Mouse (Mus musculus) liver, embryonic 14.5 days (tissue): ENCODE measurements at regions not wholly inside any gene's neighbourhood (a gene's known extent, or its start where the extent isn't known, plus 50 kb on each side); places are given as distances from the start of the nearest gene placed in this dataset.

Experiments
- ATAC-seq: fragments of 200-750 bp; cut with Nextera tagmentation; 2 replicates; pipeline ENCODE4 v1.8.0; 2017; ENCODE audit warnings: moderate number of reproducible peaks, mild to moderate bottlenecking, moderate library complexity; ENCODE audit not compliant: insufficient read depth
- DNase-seq, 3 experiments: peaks; one replicate each; pipeline ENCODE4 v3.0.0-alpha.2; 2012 to 2013; ENCODE audit warnings: low read depth in 3 of 3, low spot score in 3 of 3
- H3K27ac ChIP-seq: fragments of 300-500 bp; sonication (generic); 2 replicates; pipeline ENCODE4 v1.5.1; 2014; ENCODE audit warnings: moderate library complexity, mild to moderate bottlenecking, control low read depth, inconsistent platforms
- H3K27me3 ChIP-seq: fragments of 300-500 bp; sonication (generic); 2 replicates; pipeline ENCODE4 v1.6.1; 2014; ENCODE audit warnings: mild to moderate bottlenecking, low read length, moderate library complexity; ENCODE audit not compliant: control insufficient read depth, insufficient read depth
- H3K36me3 ChIP-seq: fragments of 300-500 bp; sonication (generic); replicated peaks from 2 replicates; pipeline ENCODE4 v1.6.1; 2014; ENCODE audit warnings: low read depth; ENCODE audit not compliant: control insufficient read depth, insufficient read depth
- H3K4me1 ChIP-seq, 2 experiments: fragments of 200-500 bp in 1 of 2; fragments of 300-500 bp in 1 of 2; sonication (generic) in 1 of 2; replicated peaks; 2 replicates each; pipeline ENCODE4 v1.6.1; 2012 to 2014; ENCODE audit warnings: antibody characterized with exemption in 1 of 2, inconsistent platforms in 1 of 2, low read length in 1 of 2; ENCODE audit not compliant: control insufficient read depth in 2 of 2, insufficient read depth in 2 of 2
- H3K4me2 ChIP-seq: fragments of 300-500 bp; sonication (generic); 2 replicates; pipeline ENCODE4 v1.6.1; 2014; ENCODE audit warnings: low read depth, mild to moderate bottlenecking, control low read depth, moderate library complexity
- H3K4me3 ChIP-seq, 2 experiments: fragments of 200-500 bp in 1 of 2; fragments of 300-500 bp in 1 of 2; sonication (generic) in 1 of 2; 2 replicates each; pipeline ENCODE4 v1.5.1; 2012 to 2014; ENCODE audit warnings: low read depth in 2 of 2, low read length in 2 of 2, mild to moderate bottlenecking in 2 of 2, control low read depth in 1 of 2, inconsistent platforms in 1 of 2, moderate library complexity in 1 of 2; ENCODE audit not compliant: insufficient read depth in 1 of 2
- H3K9ac ChIP-seq: fragments of 300-500 bp; sonication (generic); replicated peaks from 2 replicates; pipeline ENCODE4 v1.6.1; 2014; ENCODE audit warnings: mild to moderate bottlenecking, control low read depth, moderate library complexity
- H3K9me3 ChIP-seq: fragments of 300-500 bp; sonication (generic); 2 replicates; pipeline ENCODE4 v1.6.1; 2016; ENCODE audit warnings: low read length, mixed read lengths; ENCODE audit not compliant: control insufficient read depth
- CTCF ChIP-seq: IDR thresholded peaks from 2 replicates; pipeline ENCODE4 v1.5.1; 2016; ENCODE audit warnings: antibody characterized with exemption, low read depth, control low read depth
- EP300 ChIP-seq: IDR thresholded peaks from 2 replicates; pipeline ENCODE4 v1.6.1; 2016; ENCODE audit warnings: antibody characterized with exemption, low read depth
- WGBS: fragments of 180-500 bp; shearing (Covaris S2); extraction: QIAGEN DNeasy Blood & Tissue Kit; methylation state at CpG from one replicate; pipeline ENCODE4 v1.1.7; 2014; ENCODE audit not compliant: insufficient replicate concordance; 5-methylcytosine and 5-hydroxymethylcytosine counted together

DNA sequence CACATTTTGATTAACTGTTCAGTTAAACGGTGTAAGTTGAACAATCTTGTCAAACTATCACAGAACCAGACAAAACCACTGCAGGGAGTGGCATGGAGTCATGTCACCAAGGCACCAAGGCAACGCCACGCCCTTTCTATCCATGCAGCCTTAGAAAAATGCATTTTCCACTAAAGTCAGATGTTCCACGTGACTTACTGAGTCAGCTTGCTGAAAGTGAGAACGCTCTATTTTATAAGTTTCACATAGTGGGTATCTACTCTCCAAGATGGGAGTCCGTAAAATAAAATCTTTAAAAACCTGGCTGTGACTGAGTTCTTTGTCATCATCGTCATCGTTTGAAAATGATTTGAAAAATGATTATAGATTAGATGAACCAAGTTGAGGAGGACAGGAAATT lies 72.5 kb downstream of the Il12a start:
- 63% methylated on average over 8 of the region's 8 CpGs for WGBS
- no peak for ATAC-seq
- Histone ChIP-seq H3K9me3 (no peaks in the 10 kb centered on the region), H3K27me3 (no peaks in the 10 kb centered on the region), H3K36me3 (no peaks in the 10 kb centered on the region), H3K4me2 (no peak overlapping the region), H3K27ac (no peak overlapping the region), H3K4me1 (peaks cover 0 to 20% of the 10 kb centered on the region in 2 experiments; a peak in 3 of 4 replicates), H3K4me3 (no peak overlapping the region), H3K9ac (no peak overlapping the region)
- TF ChIP-seq CTCF = no peak
- TF ChIP-seq EP300 = no peak
- DNase-seq = no peak

DNA sequence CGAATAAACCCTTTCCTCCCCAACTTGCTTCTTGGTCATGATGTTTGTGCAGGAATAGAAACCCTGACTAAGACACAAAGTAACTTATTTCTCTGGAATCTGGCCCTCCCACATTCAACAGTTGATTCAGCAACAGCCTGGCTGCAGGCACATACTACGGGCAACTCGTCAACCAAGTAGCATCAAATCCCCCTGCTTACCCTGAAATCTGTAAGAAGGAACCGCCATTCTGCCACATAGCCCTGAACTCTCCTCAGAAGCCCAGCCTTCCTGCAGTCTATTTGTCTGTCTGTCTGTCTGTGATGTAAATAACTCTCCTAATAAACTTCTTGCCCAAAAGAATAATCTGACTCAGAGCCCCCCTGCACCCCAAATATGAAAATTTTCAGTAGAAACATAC lies 73.9 kb downstream of the Il12a start:
- H3K9ac ChIP-seq = no peak overlapping the region
- 59% methylated on average over 3 of the region's 4 CpGs for WGBS

DNA sequence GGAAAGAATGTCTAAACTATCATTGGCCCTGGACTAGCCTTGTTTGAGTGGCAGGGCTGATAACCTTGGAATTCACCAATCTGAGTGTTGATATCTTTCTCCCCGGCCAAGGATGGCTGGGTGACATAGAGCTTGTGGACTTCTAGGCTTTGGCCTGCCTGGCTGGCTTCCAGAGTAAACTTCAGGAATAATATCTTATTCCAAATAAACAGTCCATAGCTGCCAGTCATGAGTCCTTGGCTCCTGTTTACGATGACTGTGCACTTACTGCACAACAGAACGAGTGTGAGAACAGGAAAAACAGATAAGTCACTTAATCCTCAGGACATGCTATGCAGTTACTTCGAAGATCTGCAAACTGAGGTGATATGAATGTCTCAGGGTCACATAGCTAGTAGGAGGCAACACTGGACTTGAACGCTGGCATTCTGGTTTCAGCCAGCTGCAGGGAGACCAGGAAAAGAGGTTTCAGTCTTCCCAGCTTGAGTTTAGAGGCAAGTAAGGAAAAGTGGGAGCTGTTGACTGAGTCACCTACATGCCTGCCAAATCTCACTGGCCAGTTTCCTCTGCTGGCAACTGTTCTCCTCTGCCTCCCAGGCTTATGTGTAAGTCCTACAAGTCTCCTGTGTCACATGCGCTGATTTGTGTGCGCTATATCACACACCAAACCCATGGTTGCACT lies 74.6 kb downstream of the Il12a start:
- H3K27me3 ChIP-seq = no peaks in the 10 kb centered on the region
- no peak overlapping the region for H3K9ac ChIP-seq
- no peak overlapping the region for H3K4me3 ChIP-seq
- H3K36me3 ChIP-seq = no peaks in the 10 kb centered on the region
- H3K4me2 ChIP-seq = no peak overlapping the region
- ATAC-seq (peak; percentile 31; the same call in 1 of the 2 replicates), DNase-seq (no peak)
- TF ChIP-seq CTCF = no peak
- peaks cover 0 to 18% of the 10 kb centered on the region in 2 experiments; a peak in 3 of 4 replicates for H3K4me1 ChIP-seq
- 34% methylated on average over 7 of the region's 7 CpGs for WGBS
- H3K9me3 ChIP-seq = no peaks in the 10 kb centered on the region
- no peak overlapping the region for H3K27ac ChIP-seq

More for the DNA sequence above, 73.9 kb downstream of the Il12a start:
- Histone ChIP-seq H3K4me1 (peaks cover 0 to 20% of the 10 kb centered on the region in 2 experiments; a peak in 3 of 4 replicates), H3K36me3 (no peaks in the 10 kb centered on the region), H3K4me2 (no peak overlapping the region), H3K27me3 (no peaks in the 10 kb centered on the region), H3K4me3 (no peak overlapping the region), H3K9me3 (no peaks in the 10 kb centered on the region), H3K27ac (no peak overlapping the region)
- DNase-seq (no peak), ATAC-seq (no peak)
- TF ChIP-seq CTCF (no peak), EP300 (no peak)

DNA sequence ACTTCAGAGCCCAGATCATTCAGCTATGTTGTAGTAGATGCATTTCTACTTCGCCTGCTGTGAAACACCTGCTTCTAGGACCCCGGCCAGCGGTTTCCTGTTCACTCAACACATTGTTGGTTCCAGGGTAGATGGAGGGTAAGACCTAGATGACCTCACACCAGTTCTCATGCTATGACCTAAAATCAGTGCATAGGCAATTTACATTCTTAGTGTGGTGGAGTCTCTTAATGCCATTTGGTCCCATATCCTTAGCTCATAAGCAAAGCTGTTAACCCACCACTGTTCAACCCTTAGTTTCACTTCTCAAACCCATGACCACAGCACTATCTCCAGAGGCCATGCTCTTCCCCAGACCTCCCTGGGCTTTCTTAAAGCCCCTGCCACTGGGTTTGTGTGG lies 81.1 kb downstream of the Il12a start:
- Histone ChIP-seq H3K4me1 (no peaks in the 10 kb centered on the region), H3K27ac (no peak overlapping the region), H3K4me2 (no peak overlapping the region), H3K4me3 (no peak overlapping the region), H3K9me3 (no peaks in the 10 kb centered on the region), H3K36me3 (no peaks in the 10 kb centered on the region), H3K9ac (no peak overlapping the region), H3K27me3 (no peaks in the 10 kb centered on the region)
- DNase-seq (no peak), ATAC-seq (no peak)
- TF ChIP-seq CTCF = no peak
- no peak for TF ChIP-seq EP300
- 56% methylated on average over 3 of the region's 3 CpGs for WGBS

DNA sequence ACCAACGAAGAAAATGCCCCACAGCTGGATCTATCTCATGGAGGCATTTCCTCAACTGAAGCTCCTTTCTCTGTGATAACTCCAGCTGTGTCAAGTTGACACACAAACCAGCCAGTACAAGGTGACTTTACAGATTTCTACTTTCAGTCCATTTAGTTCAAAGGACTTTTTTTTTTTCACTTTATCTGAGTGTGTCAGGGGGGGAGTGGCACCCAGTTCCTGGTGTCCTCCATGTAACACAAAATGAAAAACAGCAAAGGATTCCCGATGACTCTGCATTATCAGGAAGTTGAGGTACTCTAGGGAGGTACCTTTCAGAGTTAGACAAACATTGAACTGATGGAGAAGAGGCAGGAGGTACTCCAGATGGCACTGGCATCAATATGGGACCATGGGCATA lies 87.4 kb downstream of the Il12a start:
- no peak overlapping the region for H3K9ac ChIP-seq
- ATAC-seq (peak; percentile 21; the same call in 1 of the 2 replicates), DNase-seq (no peak)
- no peaks in the 10 kb centered on the region for H3K36me3 ChIP-seq
- H3K9me3 ChIP-seq = no peaks in the 10 kb centered on the region
- 15% methylated on average over 2 of the region's 2 CpGs for WGBS
- no peaks in the 10 kb centered on the region for H3K27me3 ChIP-seq
- no peak overlapping the region for H3K27ac ChIP-seq
- H3K4me2 ChIP-seq = no peak overlapping the region
- peak; percentile 26; the same call in 1 of the 2 replicates for TF ChIP-seq EP300
- no peak for TF ChIP-seq CTCF
- H3K4me1 ChIP-seq = peaks cover 0 to 5% of the 10 kb centered on the region in 2 experiments; a peak in 2 of 4 replicates
- H3K4me3 ChIP-seq = no peak overlapping the region
